Mouse (Mus musculus): Measurements from ENCODE around the gene Gm2a. TPM values are rescaled to one million over a fixed set of nuclear protein-coding genes. Genes with fewer than 3 reads are reported as not detected.
"Not testable (repeated sequence)": the region's sequence is repeated elsewhere in the genome, so short reads cannot be mapped to it uniquely, and the experiment has no call there.

The Gm2a gene
- polyA plus RNA-seq, 1 experiment = 70.4 TPM

DNA sequence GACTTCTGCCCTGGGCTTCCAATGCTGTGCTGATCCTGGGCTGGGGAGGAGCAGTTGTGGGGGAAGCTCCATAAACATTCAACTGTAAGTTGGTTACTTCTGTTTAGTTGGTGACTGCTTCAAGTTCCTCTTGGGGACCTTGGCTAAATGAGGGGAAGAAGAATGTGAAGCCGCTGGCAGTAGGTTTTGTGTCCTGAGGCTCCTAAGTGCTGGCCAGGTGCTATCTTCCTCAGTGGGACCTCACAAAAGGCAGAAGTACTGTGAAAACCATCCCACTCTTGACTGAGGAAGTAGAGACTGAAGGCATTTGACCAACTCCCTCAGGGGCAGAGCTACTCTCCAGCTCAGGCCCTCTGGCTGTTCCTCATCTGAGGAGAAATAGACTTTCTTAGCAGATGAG, 8.7 kb downstream of the Gm2a start:
- no peak overlapping the region for H3K4me3 ChIP-seq (replicated peaks; ENCODE audit: extremely low read depth, low read depth, low read length)
- WGBS = 81% methylated on average over 1 of the region's 1 CpGs
- TF ChIP-seq POLR2A (IDR thresholded peaks at IDR 0.05; ENCODE audit: borderline replicate concordance, extremely low read depth, low read depth, low read length) (no peak), CTCF (IDR thresholded peaks at IDR 0.05; ENCODE audit: insufficient read depth, low read length) (no peak)
- no peak for DNase-seq
- no peaks in the 10 kb centered on the region for H3K4me1 ChIP-seq (ENCODE audit: control insufficient read depth, insufficient read depth, low read length)

DNA sequence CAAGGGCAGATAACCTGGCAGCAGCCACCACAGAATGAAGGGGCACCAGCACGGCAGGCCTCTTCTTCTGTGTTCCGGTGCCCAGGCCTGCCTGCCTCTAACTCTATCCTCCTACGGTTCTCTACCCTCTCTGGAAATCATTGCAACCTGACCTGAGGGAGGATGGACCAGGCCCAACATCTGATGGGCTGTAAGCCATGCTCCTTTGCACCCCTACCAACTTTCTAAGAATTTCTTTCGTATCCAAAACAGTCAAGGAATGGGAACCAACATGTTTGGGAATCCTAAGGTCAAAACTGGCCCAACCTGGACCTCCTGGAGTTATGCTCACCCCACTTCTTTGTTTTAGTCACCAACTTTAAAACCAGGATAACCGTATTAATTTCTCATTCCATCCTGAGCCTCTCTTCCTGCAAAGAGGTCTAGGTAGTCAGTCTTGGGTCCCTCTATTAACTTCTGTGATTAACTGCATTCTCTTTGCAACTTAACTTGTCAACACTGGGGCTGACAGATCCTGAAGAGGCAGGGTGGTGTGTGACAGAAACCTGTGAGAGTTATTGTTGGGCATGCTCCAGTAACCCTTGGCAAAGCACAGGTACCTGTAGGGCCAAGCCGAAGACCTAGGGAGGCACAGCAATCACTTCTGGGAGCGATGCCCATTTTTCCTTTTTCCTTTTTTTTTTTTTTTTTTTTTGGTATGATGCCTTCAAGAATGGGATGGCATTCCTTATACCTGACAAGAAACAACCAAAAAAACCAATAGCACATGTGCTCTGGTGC, 11.8 kb downstream of the Gm2a start:
- TF ChIP-seq CTCF (IDR thresholded peaks at IDR 0.05; ENCODE audit: insufficient read depth, low read length) (no peak), POLR2A (IDR thresholded peaks at IDR 0.05; ENCODE audit: borderline replicate concordance, extremely low read depth, low read depth, low read length) (no peak)
- Histone ChIP-seq H3K4me1 (ENCODE audit: control insufficient read depth, insufficient read depth, low read length) (no peaks in the 10 kb centered on the region), H3K4me3 (replicated peaks; ENCODE audit: extremely low read depth, low read depth, low read length) (no peak overlapping the region)
- no peak for DNase-seq
- 88% methylated on average over 7 of the region's 7 CpGs for WGBS

DNA sequence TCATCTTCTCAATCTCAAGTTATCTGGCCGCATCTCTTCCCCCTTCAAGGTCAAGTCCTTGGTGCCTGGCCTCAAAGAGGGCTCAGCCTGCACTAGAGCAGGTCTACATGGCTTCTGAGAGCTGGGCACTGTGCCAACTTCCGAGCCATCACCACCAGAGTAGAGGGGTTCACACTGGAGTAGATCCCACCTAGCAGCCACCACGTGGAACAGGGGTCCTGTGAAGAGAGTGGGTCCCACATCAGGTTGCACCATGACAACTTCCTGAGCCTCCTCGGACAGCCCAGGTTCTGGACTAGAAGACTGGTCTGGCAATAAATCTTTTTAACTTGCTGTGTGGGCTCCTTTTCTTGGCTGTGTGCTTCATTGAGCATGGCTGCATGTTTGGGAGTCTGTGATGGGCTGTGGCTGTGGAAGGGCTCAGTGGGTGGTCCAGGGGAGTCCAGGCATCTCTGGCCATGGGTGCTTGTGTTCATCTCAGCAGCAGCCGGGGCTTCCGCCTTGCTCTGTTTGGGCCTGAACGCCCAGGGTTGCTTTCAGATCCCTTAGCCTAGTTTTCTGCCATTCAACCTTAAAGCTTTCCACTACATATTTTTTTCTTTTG, 12.8 kb downstream of the Gm2a start:
- no peak overlapping the region for H3K4me3 ChIP-seq (replicated peaks; ENCODE audit: extremely low read depth, low read depth, low read length)
- 65% methylated on average over 7 of the region's 7 CpGs for WGBS

DNA sequence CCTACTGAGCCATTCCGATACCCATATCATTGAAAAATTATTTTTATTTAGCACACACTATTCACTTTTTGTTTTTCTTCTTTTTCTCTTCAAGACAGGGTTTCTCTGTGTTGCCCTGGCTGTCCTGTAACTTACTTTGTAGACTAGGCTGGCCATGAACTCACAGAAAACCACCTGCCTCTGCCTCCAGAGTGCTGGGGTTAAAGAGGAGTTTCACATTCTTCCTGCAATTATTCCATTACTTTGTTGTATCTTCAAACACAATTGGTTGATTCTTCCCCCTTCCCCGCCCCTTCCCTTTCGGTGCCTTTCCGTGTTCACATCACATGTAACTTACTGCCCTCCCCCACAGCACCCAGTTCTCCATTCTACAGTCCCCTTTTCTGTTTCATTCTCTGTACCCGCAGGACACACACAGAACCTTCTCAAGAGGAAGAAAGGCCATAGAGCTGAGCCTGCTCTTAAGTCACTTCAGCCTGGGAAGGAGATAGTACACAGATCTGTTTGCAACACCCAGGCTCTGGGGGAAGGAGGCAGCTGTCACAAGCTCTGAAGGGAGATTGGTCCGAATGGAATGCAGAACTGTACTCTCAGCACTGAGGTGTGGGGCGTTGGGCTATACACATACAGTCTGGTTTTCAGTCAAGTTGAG, 15.4 kb downstream of the Gm2a start:
- 43% methylated on average over 7 of the region's 7 CpGs for WGBS
- DNase-seq = no peak
- no peak overlapping the region for H3K4me3 ChIP-seq (replicated peaks; ENCODE audit: extremely low read depth, low read depth, low read length)
- no peak for TF ChIP-seq CTCF (IDR thresholded peaks at IDR 0.05; ENCODE audit: insufficient read depth, low read length)
- no peak for TF ChIP-seq POLR2A (IDR thresholded peaks at IDR 0.05; ENCODE audit: borderline replicate concordance, extremely low read depth, low read depth, low read length)
- H3K4me1 ChIP-seq (ENCODE audit: control insufficient read depth, insufficient read depth, low read length) = no peaks in the 10 kb centered on the region

More for the DNA sequence above, 12.8 kb downstream of the Gm2a start:
- no peak for DNase-seq
- TF ChIP-seq CTCF (IDR thresholded peaks at IDR 0.05; ENCODE audit: insufficient read depth, low read length) = no peak
- no peak for TF ChIP-seq POLR2A (IDR thresholded peaks at IDR 0.05; ENCODE audit: borderline replicate concordance, extremely low read depth, low read depth, low read length)
- H3K4me1 ChIP-seq (ENCODE audit: control insufficient read depth, insufficient read depth, low read length) = no peaks in the 10 kb centered on the region

DNA sequence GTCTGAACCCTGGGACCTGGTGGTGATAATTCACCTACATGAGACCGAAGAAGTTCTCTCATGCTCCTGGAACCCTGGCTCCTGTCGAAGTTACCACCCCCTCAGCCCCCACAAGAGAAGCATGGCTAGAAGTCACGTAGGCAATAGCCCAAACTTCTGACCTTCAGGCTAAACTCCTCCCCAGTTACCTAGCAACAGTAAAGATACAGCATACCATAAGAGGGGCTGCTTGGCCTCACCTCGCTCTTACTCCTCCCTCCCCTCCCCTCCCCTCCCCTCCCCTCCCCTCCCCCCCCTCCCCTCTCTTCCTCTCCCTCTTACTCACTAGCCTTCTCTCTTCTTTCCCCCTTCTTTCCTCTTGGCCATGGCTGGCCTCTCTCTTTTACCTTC, 15.9 kb downstream of the Gm2a start:
- WGBS = 33% methylated on average over 3 of the region's 4 CpGs
- DNase-seq; H3K4me3 ChIP-seq (replicated peaks; ENCODE audit: extremely low read depth, low read depth, low read length); H3K4me1 ChIP-seq (ENCODE audit: control insufficient read depth, insufficient read depth, low read length): not testable (repeated sequence)

DNA sequence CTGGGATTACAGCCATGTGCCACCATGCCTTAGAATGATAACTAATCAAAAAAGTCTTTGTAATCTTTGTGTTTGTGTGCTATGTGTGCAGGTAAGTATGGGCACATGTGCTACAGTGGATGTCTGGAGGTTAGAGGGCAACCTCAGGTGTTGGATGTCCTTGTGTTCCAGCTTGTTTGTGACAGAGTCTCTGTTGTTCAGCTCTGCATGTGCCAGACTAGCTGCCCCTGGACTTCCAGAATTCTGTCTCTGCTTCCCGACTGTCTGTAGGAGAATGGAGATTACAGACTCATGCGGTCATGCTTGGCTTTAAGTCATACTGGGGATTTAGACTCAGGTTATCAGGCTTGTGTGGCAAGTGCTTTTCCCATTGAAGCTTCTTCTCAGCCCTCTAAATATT, 16.4 kb downstream of the Gm2a start:
- Histone ChIP-seq H3K4me1 (ENCODE audit: control insufficient read depth, insufficient read depth, low read length) (no peaks in the 10 kb centered on the region), H3K4me3 (replicated peaks; ENCODE audit: extremely low read depth, low read depth, low read length) (no peak overlapping the region)
- WGBS = 73% methylated on average over 2 of the region's 2 CpGs
- no peak for DNase-seq
- TF ChIP-seq POLR2A (IDR thresholded peaks at IDR 0.05; ENCODE audit: borderline replicate concordance, extremely low read depth, low read depth, low read length) = no peak

DNA sequence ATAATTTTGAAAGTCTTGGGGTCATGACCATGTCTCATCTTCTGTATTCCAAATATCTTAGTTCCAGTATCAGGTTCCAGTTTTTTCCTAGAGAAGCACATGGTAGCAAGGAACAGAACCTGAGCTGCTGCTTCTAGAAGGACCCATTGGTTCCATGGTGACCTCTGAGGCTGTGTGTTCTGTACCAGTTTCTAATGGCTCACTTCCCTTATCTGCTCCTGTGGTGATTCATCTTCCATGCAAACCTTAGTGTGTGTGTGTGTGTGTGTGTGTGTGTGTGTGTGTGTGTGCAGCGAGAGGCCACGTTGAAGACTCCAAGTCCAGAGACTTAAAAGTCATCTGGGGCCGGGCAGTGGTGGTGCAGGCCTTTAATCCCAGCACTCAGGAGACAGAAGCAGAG, 18.1 kb downstream of the Gm2a start:
- Histone ChIP-seq H3K4me1 (ENCODE audit: control insufficient read depth, insufficient read depth, low read length) (no peaks in the 10 kb centered on the region), H3K4me3 (replicated peaks; ENCODE audit: extremely low read depth, low read depth, low read length) (no peak overlapping the region)
- DNase-seq = no peak
- 77% methylated on average over 3 of the region's 3 CpGs for WGBS
- TF ChIP-seq POLR2A (IDR thresholded peaks at IDR 0.05; ENCODE audit: borderline replicate concordance, extremely low read depth, low read depth, low read length) (no peak), CTCF (IDR thresholded peaks at IDR 0.05; ENCODE audit: insufficient read depth, low read length) (no peak)

DNA sequence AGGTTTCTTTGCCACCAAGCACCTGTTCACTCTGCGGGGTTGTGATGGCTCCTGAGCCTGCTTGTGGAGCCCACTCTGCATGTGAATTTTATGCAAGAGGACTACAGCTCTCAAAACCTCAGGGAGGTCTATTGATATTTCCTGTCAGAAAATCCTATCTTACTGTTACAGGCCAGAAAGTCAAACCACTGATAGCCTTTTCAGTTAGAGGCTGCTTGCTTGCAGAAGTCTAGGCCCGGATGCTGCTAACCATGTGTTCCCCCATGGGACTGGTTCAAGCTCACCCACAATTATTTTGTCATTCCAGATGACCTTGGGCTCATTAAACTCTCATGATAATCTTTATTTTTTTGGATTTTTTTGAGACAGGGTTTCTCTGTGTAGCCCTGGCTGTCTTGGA, 19.1 kb downstream of the Gm2a start:
- no peaks in the 10 kb centered on the region for H3K4me1 ChIP-seq (ENCODE audit: control insufficient read depth, insufficient read depth, low read length)
- DNase-seq = no peak
- 76% methylated on average over 2 of the region's 2 CpGs for WGBS
- no peak overlapping the region for H3K4me3 ChIP-seq (replicated peaks; ENCODE audit: extremely low read depth, low read depth, low read length)
- TF ChIP-seq CTCF (IDR thresholded peaks at IDR 0.05; ENCODE audit: insufficient read depth, low read length) = no peak
- no peak for TF ChIP-seq POLR2A (IDR thresholded peaks at IDR 0.05; ENCODE audit: borderline replicate concordance, extremely low read depth, low read depth, low read length)

DNA sequence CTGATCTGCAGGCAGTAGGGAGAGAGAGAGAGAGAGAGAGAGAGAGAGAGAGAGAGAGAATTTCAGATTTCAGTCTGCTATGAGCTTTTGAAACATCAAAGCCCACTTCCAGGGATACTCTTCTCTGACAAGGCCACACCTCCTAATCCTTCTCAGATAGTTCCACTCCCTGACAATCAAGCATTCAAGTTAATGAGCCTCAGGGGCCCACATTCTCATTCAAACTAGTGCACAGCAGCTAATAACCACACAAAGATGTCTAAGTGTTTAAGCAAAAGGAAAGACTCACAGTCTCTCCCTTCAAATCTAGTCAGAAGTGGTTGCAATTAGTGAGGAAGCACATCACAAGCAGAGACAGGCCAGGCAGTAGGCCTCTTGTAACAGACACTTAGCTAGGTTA, 22.4 kb downstream of the Gm2a start:
- no peak for DNase-seq
- TF ChIP-seq CTCF (IDR thresholded peaks at IDR 0.05; ENCODE audit: insufficient read depth, low read length) (no peak), POLR2A (IDR thresholded peaks at IDR 0.05; ENCODE audit: borderline replicate concordance, extremely low read depth, low read depth, low read length) (no peak)
- no peak overlapping the region for H3K4me3 ChIP-seq (replicated peaks; ENCODE audit: extremely low read depth, low read depth, low read length)
- H3K4me1 ChIP-seq (ENCODE audit: control insufficient read depth, insufficient read depth, low read length) = no peaks in the 10 kb centered on the region

DNA sequence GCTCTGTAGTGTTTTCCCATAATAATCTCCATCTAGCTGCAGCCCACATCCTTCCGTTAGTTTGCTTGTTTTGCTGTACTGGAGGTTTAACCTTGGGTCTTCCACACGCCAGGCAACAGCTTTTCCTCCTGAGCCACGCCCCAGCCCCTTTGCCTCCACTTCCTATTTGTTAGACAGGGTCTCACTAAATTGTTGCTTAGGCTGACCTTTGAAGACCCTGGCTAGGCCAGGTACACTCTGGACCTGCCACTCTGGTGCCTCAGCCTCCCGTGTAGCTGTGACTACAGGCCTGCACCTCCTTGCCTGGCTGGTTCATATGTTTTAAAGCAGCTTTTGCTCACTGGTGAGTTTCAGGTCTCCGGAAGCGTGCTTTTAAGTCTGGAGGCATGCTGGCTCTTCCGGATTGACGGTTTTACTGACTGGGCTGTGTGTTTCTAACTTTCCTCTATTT, 22.9 kb downstream of the Gm2a start:
- 51% methylated on average over 8 of the region's 8 CpGs for WGBS
- no peak for TF ChIP-seq CTCF (IDR thresholded peaks at IDR 0.05; ENCODE audit: insufficient read depth, low read length)
- TF ChIP-seq POLR2A (IDR thresholded peaks at IDR 0.05; ENCODE audit: borderline replicate concordance, extremely low read depth, low read depth, low read length) = no peak
- no peak for DNase-seq
- Histone ChIP-seq H3K4me1 (ENCODE audit: control insufficient read depth, insufficient read depth, low read length) (no peaks in the 10 kb centered on the region), H3K4me3 (replicated peaks; ENCODE audit: extremely low read depth, low read depth, low read length) (no peak overlapping the region)
